Mouse (Mus musculus) ES-E14 (cell line): ENCODE data around the gene Zfp446. TPM values are rescaled to one million over a fixed set of nuclear protein-coding genes. Genes with fewer than 3 reads are reported as not detected.
A peak's percentile ranks its signal among the peaks of the same experiment; 100 is the strongest.

Source experiments
- DNase-seq: peaks from one replicate; pipeline ENCODE4 v3.0.0-alpha.2; 2013; ENCODE audit warnings: low read depth, low spot score
- H3K27ac ChIP-seq: 2 replicates; pipeline ENCODE4 v1.5.1; 2012; ENCODE audit warnings: low read depth, mild to moderate bottlenecking, low read length, moderate library complexity, mixed read lengths; ENCODE audit not compliant: poor library complexity, insufficient read depth, severe bottlenecking
- H3K36me3 ChIP-seq: 2 replicates; pipeline ENCODE4 v1.6.1; 2012; ENCODE audit warnings: mild to moderate bottlenecking, low read length, moderate library complexity, mixed read lengths; ENCODE audit not compliant: control insufficient read depth, poor library complexity, insufficient read depth, severe bottlenecking
- H3K4me1 ChIP-seq, 2 experiments: fragments of 150-350 bp in 1 of 2; sonication (generic) in 1 of 2; 2 replicates each; pipeline ENCODE4 v1.6.1; 2012; ENCODE audit warnings: low read length in 2 of 2, mild to moderate bottlenecking in 1 of 2, mixed read lengths in 1 of 2; ENCODE audit not compliant: control insufficient read depth in 2 of 2, insufficient read depth in 2 of 2, poor library complexity in 1 of 2
- H3K4me3 ChIP-seq, 2 experiments: fragments of 150-350 bp in 1 of 2; sonication (generic) in 1 of 2; 2 replicates each; pipeline ENCODE4 v1.5.1; 2012; ENCODE audit warnings: low read length in 2 of 2, low read depth in 1 of 2, mild to moderate bottlenecking in 1 of 2, mixed read lengths in 1 of 2; ENCODE audit not compliant: insufficient read depth in 1 of 2, poor library complexity in 1 of 2, severe bottlenecking in 1 of 2
- H3K9ac ChIP-seq: 2 replicates; pipeline ENCODE4 v1.6.1; 2012; ENCODE audit warnings: low read depth, mild to moderate bottlenecking, low read length, mixed read lengths; ENCODE audit not compliant: poor library complexity, insufficient read depth, severe bottlenecking
- H3K9me3 ChIP-seq: fragments of 150-350 bp; sonication (generic); 2 replicates; pipeline ENCODE4 v1.6.1; 2012; ENCODE audit warnings: low read depth, mild to moderate bottlenecking, low read length; ENCODE audit not compliant: control insufficient read depth, insufficient read depth
- CHD2 ChIP-seq: IDR thresholded peaks from 2 replicates; pipeline ENCODE4 v1.6.1; 2014; ENCODE audit warnings: mild to moderate bottlenecking, low read depth, low read length, inconsistent platforms
- HCFC1 ChIP-seq: IDR thresholded peaks from 2 replicates; pipeline ENCODE4 v1.6.1; 2012; ENCODE audit warnings: low read length, inconsistent platforms, borderline replicate concordance; ENCODE audit not compliant: insufficient read depth
- MAFK ChIP-seq: IDR thresholded peaks from 2 replicates; pipeline ENCODE4 v1.6.1; 2014; ENCODE audit warnings: mild to moderate bottlenecking, low read depth, low read length, inconsistent platforms; ENCODE audit not compliant: insufficient read depth
- ZC3H11A ChIP-seq: IDR thresholded peaks from 2 replicates; pipeline ENCODE4 v1.6.1; 2012; ENCODE audit warnings: low read depth, mild to moderate bottlenecking, inconsistent platforms, low read length, borderline replicate concordance
- ZNF384 ChIP-seq: IDR thresholded peaks from 2 replicates; pipeline ENCODE4 v1.6.1; 2012; ENCODE audit warnings: low read depth, low read length, inconsistent platforms
- in situ Hi-C, 2 experiments: fragments of 600-800 bp; cut with MboI; formaldehyde crosslinking; loops; one replicate each; pipeline ENCODE4 v1.15.1; 2025; ENCODE audit warnings: low sequenced_read_pairs in 2 of 2, inconsistent platforms in 1 of 2; ENCODE audit not compliant: unreplicated experiment in 2 of 2
- total RNA-seq: library from RNA; depleted of rRNA; stranded (reverse); fragments of 300-350 nt; gene quantifications from 2 replicates; pipeline ENCODE4 v1.2.3, GENCODE M21; 2012; rRNA removed

Gene Zfp446
- total RNA-seq, 1 experiment = 6.4 TPM

- no peak for TF ChIP-seq ZC3H11A
- TF ChIP-seq ZNF384 = no peak
- TF ChIP-seq HCFC1 = no peak
- no peak for TF ChIP-seq MAFK
- no peak for TF ChIP-seq CHD2
- in situ Hi-C loops = no loop called here
- peaks cover 60% of the 10 kb centered on the region for H3K36me3 ChIP-seq
- H3K9me3 ChIP-seq = no peaks in the 10 kb centered on the region
- H3K9ac ChIP-seq = no peak overlapping the region
- H3K4me3 ChIP-seq = no peak overlapping the region
- no peak for DNase-seq
- peaks cover 0 to 15% of the 10 kb centered on the region in 2 experiments; a peak in 2 of 4 replicates for H3K4me1 ChIP-seq
- no peak overlapping the region for H3K27ac ChIP-seq
These were observed 54.9 kb downstream of the Zfp446 start for GRCm38 (mm10) chr7:13032541-13032940.

DNA sequence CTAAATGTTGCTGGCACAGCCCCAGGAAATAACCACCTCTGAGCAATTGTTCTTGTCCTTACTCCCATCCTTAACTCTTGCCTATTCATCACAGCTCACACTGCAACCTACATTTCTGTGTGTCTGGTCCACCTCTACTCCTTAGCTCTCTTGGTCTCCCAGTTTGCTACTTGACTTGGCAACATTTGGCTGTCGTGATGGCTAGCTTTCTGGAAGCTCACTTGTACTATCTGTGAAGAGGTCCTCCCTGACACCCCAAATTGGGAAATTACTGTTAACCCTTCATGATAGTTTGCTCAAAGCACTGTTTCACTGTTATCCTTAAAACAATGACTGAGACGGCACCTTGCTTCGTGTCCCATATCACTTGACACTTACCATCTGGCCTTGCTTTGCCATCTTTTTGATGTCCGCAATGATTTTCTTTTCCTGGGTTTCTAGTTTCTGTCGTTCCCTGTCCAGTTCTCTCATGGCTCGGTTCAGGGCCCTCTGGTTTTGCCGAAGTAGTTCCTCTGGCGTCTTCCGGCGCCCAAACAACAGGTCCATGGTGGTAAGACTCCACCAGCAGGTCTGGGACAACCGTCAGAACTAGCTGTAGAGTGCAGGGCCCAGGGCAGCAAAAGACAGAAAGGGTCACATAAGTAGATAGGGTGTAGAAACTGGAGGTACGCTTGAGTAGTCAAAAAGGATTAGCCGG is 56.0 kb downstream of the Zfp446 start:
- H3K36me3 ChIP-seq = peaks cover 50% of the 10 kb centered on the region
- H3K4me1 ChIP-seq = peaks cover 0 to 10% of the 10 kb centered on the region in 2 experiments; a peak in 2 of 4 replicates
- DNase-seq = no peak
- in situ Hi-C loops = no loop called here
- H3K27ac ChIP-seq = peak overlapping the region; percentile 95
- H3K9ac ChIP-seq = peak overlapping the region; percentile 80
- H3K4me3 ChIP-seq = peak overlapping the region; percentile 58 to 71
- H3K9me3 ChIP-seq = no peaks in the 10 kb centered on the region
- TF ChIP-seq HCFC1 (no peak), CHD2 (no peak), ZNF384 (no peak), MAFK (no peak), ZC3H11A (no peak)

- peak within 1 kb of the TSS; percentile 58 to 71 for H3K4me3 ChIP-seq
- in situ Hi-C loops = no loop called here
- H3K27ac ChIP-seq = peak within 1 kb of the TSS; percentile 95
- H3K9ac ChIP-seq = peak within 1 kb of the TSS; percentile 80
- peak; percentile 97 for DNase-seq
- peaks cover 0 to 13% of the 10 kb centered on the region in 2 experiments; a peak in 2 of 4 replicates for H3K4me1 ChIP-seq
- H3K9me3 ChIP-seq = no peaks in the 10 kb centered on the region
- no peak for TF ChIP-seq ZNF384
- TF ChIP-seq CHD2 = 0 out of 2 replicates have a peak, but pooled peaks have one; percentile 44
- peak; percentile 64; the same call in 1 of the 2 replicates for TF ChIP-seq HCFC1
- peaks cover 42% of the 10 kb centered on the region for H3K36me3 ChIP-seq
These were observed 56.7 kb downstream of the Zfp446 start, which contains the start of gene Chmp2a for GRCm38 (mm10) chr7:13034148-13034977. Chmp2a (minus strand) TSS chr7:13034807.

Other genes starting within 250 kb of the Zfp446 start
- not detected in 2 replicates for gene Vmn2r56, start 242.8 kb upstream of the Zfp446 start, total RNA-seq
- gene Zscan18, start 174.2 kb upstream of the Zfp446 start, total RNA-seq = 13.3 and 19.2 TPM in 2 replicates
- 10.3 and 13.6 TPM in 2 replicates for gene Zfp329, start 159.0 kb upstream of the Zfp446 start, total RNA-seq
- 53.9 and 65.9 TPM in 2 replicates for gene Zfp110, start 143.1 kb upstream of the Zfp446 start, total RNA-seq
- gene Zfp128, start 96.7 kb upstream of the Zfp446 start, total RNA-seq = 1.4 and 1.8 TPM in 2 replicates
- 5.1 and 5.7 TPM in 2 replicates for gene Zscan22, start 80.0 kb upstream of the Zfp446 start, total RNA-seq
- 3,358 and 4,390 TPM in 2 replicates for gene Rps5, start 55.6 kb upstream of the Zfp446 start, total RNA-seq
- 4.4 and 6.9 TPM in 2 replicates for gene Rnf225, start 50.4 kb upstream of the Zfp446 start, total RNA-seq
- 4.7 and 5.6 TPM in 2 replicates for gene Zfp324, start 12.0 kb upstream of the Zfp446 start, total RNA-seq
- gene Slc27a5, start 20.3 kb downstream of the Zfp446 start, total RNA-seq = 0.45 and 0.69 TPM in 2 replicates
- 2,698 and 2,854 TPM in 2 replicates for gene Trim28, start 21.3 kb downstream of the Zfp446 start, total RNA-seq
- gene Zbtb45, start 32.2 kb downstream of the Zfp446 start, total RNA-seq = 23.7 and 26.7 TPM in 2 replicates
- 103 and 143 TPM in 2 replicates for gene Chmp2a, start 57.0 kb downstream of the Zfp446 start, total RNA-seq
- gene Ube2m, start 60.4 kb downstream of the Zfp446 start, total RNA-seq = 73.8 and 92.8 TPM in 2 replicates
- 3.2 and 3.8 TPM in 2 replicates for gene Mzf1, start 76.9 kb downstream of the Zfp446 start, total RNA-seq
- not detected in 2 replicates for gene Vmn1r85, start 117.3 kb downstream of the Zfp446 start, total RNA-seq
- gene Vmn1r86, start 142.1 kb downstream of the Zfp446 start, total RNA-seq = not detected in 2 replicates
- not detected in 2 replicates for gene Vmn1r87, start 162.3 kb downstream of the Zfp446 start, total RNA-seq
- 0.04 and 0.11 TPM in 2 replicates for gene Vmn1r88, start 181.7 kb downstream of the Zfp446 start, total RNA-seq
- not detected in 2 replicates for gene Vmn1r89, start 235.2 kb downstream of the Zfp446 start, total RNA-seq